Mouse (Mus musculus): ENCODE data around the gene Anapc5.

Gene Anapc5

DNA sequence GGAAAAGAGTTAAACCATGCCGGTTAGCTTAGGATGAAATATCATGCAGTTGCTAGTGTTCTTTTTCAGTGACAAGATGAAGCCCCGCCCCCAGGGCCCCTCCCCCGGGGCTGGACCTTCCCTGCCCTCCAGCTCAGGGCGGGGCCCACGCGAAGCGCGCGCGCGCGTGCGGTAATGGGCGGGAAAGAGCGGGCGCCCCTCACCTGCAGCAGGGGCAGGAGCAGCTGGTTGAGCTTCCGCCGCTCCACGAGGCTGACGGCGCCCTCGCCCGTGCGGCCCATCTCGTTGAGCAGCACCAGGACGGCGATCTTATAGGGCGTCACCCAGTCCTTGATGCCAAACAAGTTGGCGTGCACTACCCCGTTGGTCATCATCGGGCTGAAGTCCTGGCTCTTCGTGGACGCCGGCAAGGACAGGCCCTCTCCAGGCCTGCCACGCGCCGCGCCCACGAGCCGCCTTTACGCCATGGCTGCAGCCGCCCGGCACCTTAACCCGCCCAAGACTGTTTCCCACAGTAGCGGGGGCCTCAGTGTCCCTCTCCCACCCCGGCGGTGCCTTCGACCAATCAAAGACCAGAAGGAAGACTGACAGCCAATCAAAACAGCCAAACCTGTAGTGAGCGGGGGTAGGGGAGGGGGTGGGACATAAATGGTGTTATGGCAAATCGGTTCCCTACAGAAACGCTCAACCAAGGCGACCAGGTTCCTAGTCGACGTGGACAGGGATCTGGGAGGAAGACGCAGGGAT is at the start of gene Anapc5:
Gene Anapc5 (minus strand): TSS at position 563 of the 747 bp plus-strand sequence.
- peak; percentile 92 for DNase-seq (ENCODE audit: extremely low read depth, insufficient read length, low spot score)

DNA sequence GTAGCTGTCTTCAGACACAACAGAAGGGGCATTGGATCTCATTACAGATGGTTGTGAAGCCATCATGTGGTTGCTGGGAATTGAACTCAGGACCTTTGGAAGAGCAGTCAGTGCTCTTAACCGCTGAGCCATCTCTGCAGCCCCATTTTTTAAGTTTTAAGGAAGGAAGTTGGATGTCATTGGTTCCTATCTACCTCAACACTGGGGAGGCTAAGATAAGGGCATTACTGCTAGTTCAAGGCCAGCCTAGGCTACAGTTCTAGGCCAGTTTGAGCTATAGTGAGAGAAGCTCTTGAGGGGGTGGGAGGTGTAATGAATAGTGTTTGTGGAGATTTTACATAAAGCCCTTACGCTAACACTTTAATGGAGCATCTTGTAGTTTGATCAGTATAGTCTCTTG is 41.9 kb upstream of the Anapc5 start:
- DNase-seq (ENCODE audit: extremely low read depth, insufficient read length, low spot score) = no peak

DNA sequence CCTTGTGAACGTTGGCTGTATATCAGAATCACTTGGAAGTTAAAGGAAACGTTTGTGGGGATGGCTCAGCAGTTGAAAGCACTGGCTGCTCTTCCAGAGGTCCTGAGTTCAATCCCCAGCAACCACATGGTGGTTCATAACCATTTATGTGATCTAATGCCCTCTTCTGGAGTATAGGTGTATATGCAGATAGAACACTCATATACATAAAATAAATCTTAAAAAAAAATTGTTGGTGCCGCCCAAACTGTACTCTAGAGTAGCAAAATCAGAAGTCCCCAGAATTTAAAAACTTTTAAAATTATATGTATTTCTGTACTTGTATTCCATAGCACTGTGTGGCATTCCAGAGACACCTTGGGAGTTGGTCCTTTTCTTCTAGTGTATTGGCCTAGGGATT is 34.7 kb upstream of the Anapc5 start:
- no peak for DNase-seq (ENCODE audit: extremely low read depth, insufficient read length, low spot score)

DNA sequence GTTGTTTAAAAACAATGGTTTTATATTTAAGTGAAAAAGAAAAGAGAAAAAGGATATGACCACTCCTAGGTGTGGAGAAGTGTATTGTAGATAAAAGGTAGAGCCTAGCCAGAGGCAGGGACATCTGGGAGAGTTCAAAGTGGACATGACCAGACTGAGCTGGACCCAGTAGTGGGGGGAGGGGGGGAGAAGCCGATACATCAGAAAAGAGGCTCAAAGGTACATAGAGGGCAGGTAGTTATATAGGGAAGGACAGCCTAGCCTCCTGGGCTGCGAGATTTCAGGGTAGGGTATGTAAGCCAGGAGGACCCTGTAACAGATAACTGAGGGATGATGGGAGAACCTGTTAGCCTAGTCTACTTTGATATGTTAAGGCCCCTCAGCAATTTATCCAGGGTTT is 31.5 kb upstream of the Anapc5 start:
- no peak for DNase-seq (ENCODE audit: extremely low read depth, insufficient read length, low spot score)

DNA sequence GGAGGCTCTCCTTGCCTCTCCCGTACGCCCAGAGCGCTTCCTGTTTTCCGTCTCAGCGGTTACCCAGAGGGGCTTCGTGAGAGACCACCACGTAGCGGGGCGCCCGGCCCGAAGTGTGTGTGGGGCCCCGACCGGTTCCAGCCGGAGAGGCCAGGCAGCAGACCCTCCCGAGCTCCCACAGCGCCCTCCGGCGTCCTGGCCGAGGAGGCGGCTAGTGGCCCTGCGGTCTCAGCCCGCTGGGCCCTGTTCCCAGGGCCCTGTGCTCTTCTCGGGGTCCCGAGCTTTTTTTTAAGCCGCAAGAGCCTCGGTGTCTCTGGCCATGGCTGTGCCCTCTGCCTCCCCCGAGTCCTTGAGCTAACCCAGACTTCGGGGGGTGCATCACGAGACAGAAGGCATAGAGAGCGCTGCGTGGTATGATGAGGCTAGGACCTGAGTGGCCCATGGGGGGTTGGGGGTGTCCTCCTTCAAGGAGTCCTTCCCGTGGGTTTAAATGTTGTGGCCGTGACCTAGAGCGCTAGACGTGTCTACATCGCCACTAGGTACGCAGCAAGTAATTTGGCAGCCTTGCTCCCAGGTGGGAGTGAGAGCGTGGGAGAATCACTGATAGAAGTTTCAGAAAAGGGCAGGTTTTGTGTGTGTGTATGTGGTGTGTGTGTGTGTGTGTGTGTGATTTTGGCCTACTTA is 29.3 kb upstream of the Anapc5 start:
- no peak for DNase-seq (ENCODE audit: extremely low read depth, insufficient read length, low spot score)

DNA sequence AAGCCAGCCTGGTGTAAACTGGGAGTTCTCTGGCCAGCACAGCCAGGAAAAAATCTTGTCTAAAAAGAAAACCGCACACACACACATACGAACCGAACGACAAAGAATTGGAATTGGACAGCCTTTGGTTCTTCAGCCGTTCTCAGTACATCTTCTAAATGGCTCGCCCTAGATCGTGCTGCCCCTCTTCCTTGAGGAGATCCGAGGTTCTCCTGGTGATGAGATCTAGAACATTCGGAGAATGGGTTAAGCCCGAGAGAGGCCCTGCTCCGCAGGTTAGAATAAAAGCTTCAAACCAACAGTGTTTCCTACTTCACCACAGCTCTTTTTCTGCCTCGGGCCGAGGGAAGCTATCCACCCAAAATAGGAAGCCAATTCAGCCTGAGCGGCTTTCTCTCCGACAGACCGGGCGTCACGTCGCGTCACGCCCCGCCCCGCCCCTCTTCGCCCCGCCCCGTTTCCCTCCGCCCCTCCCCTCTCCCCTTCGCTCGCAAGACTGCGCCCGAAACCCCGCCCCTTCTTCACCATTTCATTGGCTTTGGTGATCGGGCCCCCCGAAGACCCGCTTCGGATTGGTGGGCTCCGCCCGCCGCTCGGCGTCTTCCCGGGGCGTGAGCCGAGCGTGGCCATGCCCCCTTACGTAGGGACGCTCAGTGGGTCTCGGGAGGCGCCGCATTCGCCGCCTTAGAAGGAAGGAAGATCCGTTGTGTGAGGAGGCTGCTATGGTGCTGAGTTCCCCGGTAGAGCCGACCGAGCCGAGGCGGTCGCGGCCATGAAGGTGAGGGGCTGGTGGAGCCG is 28.6 kb upstream of the Anapc5 start, which contains the start of gene Rnf34:
Gene Rnf34 (plus strand): TSS at position 528 of the 798 bp plus-strand sequence.
- DNase-seq (ENCODE audit: extremely low read depth, insufficient read length, low spot score) = peak; percentile 96

DNA sequence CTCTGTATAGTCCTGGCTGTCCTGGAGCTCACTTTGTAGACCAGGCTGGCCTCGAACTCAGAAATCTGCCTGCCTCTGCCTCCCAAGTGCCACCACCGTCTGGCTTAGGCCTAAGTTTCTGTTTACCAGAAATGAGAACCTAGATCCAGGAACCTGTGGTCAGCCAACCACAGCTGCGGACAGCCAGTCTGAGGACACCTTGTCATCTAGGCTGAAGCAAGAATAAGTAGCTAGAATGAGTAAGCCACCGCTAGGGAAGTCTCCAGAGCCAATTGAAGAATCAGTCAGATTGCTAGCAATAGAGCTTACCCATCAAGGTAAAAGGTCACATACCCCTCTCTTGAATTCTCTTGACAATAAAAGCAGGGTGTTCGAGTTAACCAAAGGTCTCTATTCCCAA is 22.7 kb upstream of the Anapc5 start:
- no peak for DNase-seq (ENCODE audit: extremely low read depth, insufficient read length, low spot score)

DNA sequence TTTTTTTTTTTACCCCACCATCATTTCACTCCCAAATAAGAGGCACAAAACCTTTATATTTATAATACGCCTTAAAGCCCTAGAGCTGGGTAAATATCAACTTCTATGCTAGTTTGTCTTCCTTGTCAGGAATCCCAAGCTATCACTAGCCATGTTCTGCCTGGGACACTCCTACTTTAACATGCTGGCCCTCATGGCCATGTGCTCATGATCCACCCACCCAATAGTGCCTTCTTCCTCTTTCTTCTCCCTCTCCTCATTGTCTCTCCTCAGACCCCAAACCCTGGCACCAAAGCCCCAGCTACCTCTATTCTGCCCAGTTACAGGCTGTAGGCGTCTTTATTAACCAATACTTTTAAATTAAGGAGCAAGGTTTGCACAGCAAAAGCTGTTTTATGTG is 20.0 kb upstream of the Anapc5 start:
- DNase-seq (ENCODE audit: extremely low read depth, insufficient read length, low spot score) = no peak

DNA sequence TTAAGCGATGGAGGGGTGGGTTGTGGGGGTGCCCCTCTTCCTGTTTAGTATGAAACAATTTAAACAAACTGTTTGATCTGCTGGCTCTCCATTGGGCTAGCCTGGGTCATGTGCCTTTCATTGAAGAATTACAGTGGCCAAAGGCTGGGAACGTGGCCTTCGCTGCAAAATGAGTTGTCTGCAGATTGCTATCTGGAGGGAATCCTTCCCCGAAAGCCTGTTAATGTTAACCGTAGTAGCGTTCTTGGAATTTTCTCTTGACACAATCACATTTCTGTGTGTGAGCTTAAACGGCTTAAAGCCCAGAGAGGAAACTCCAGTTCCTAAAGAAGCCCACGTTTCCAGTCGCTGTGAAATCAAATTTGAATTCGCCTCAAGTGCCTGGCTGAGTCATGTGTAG is 11.9 kb upstream of the Anapc5 start:
- no peak for DNase-seq (ENCODE audit: extremely low read depth, insufficient read length, low spot score)

DNA sequence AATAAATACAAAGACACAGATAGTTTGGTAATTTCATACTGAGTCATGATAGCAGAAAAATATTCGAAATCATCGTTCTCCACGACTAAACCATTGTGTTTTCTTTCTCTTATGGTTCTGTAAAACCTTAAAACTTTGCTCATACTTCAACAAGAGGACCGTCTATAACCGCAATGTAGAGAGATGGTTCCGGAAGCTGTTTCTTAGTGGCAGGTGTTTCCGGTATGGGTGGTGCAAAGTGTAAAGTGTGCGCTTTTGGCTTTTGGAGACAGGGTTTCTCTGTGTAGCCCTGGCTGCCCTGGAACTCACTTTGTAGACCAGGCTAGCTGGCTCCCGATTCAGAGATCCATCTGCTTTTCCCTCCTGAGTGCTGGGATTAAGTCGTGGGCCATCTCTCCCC is 11.4 kb upstream of the Anapc5 start:
- no peak for DNase-seq (ENCODE audit: extremely low read depth, insufficient read length, low spot score)

DNA sequence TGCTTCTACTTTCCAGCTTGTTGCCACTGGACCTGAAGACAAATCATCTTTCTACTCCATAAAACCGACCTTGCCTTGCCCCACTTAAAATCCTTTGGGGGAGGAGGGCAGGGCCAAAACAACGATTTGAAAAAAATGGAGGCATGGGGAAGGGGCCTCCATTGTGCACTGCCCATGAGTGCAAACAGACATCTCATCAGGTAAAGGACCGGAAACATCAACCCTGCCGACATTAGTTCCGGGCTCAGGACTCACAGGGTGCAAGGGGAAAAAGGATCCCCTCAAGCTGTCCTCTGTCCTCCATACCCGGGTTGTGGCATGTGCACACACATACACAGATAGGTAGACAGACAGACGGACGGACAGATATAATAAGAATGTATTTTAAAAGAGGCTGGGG is 4.0 kb upstream of the Anapc5 start:
- DNase-seq (ENCODE audit: extremely low read depth, insufficient read length, low spot score) = no peak

DNA sequence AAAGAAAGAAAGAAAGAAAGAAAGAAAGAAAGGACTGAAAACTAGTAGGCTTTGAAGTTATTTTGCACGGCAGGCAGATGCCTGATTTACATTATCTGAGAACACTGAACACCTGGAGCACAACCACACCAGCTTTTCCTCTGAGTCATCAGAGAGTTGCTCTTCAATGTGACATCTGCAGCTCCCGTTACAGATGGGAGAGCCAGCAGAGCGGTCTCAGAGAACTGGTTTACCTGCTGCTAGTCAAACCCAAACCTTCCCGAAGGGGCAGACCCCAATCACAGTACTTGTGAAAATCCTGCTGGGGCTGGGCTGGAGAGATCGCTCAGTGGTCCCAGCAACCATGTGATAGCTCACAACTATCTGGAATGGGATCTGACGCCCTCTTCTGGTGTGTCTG is 3.3 kb upstream of the Anapc5 start:
- no peak for DNase-seq (ENCODE audit: extremely low read depth, insufficient read length, low spot score)

DNA sequence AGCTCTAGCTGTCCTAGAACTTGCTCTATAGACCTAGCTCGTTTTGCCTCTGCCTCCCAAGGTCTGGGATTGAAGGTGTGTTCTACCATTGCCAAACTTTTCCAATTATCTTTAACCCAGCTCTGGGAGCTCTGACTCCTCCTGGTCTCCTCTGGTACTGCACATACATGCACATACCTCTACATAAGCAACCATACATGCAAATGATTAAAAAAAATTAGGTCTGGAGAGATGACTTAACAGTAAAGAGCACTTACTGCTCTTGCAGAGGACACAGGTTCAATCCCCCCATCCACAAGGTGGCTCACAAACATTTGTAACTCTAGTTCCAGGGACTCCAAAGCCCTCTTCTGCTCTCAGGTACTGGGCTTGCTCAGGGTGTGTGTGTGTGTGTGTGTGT is 2.8 kb upstream of the Anapc5 start:
- DNase-seq (ENCODE audit: extremely low read depth, insufficient read length, low spot score) = no peak

DNA sequence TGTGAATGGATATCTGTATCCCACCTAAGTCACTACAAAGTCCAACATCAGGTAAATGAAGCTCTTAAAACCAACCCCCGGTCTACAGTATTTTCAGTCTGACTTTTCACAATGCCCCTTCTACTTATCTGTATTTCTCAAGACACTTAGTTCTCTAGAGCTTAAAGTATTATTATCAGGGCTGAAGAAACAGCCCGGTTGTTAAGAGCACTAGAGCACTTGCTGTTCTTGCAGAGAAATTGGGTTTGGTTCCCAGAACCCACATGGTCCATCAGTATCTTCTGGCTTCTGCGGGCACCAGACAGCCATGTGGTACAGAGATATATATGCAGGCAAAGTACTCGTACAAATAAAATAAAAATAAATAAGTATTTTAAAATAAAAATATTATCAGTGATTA is 1.3 kb upstream of the Anapc5 start:
- no peak for DNase-seq (ENCODE audit: extremely low read depth, insufficient read length, low spot score)

DNA sequence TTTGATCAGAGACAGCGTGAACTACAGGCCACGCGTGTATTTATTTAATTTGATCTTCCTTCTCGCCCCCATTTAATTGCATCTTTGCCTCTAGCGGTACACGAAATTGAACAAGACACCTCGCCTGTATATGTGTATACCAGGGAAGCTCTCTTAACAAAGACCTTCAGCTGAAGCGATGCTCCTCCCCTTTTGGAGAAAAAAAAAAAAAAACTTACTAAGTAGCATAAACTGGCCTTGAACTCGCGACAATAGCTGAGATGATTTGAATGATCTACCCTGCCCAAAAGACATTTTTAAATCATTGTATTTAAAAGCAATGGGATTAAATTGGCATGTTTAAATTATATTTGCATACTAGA is 366 bp upstream of the Anapc5 start:
- no peak for DNase-seq (ENCODE audit: extremely low read depth, insufficient read length, low spot score)

DNA sequence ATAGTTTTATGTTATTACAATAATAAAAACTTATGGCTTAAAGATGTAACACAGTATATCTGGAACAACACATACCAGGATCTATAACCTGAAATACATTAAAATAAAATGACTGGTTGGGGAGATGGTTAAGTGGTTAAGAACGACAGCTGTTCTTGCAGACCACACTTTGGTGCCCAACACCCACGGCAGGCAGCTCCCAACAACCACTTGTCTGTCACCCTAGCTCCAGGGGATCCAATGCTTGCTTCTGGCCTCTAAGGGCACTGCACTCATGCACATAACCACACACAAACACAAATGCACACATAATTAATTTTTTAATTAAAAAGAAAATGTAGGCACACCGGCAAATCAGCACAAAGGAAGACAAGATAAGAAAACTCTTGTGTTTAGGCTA is 8.4 kb downstream of the Anapc5 start:
- DNase-seq (ENCODE audit: extremely low read depth, insufficient read length, low spot score) = no peak

DNA sequence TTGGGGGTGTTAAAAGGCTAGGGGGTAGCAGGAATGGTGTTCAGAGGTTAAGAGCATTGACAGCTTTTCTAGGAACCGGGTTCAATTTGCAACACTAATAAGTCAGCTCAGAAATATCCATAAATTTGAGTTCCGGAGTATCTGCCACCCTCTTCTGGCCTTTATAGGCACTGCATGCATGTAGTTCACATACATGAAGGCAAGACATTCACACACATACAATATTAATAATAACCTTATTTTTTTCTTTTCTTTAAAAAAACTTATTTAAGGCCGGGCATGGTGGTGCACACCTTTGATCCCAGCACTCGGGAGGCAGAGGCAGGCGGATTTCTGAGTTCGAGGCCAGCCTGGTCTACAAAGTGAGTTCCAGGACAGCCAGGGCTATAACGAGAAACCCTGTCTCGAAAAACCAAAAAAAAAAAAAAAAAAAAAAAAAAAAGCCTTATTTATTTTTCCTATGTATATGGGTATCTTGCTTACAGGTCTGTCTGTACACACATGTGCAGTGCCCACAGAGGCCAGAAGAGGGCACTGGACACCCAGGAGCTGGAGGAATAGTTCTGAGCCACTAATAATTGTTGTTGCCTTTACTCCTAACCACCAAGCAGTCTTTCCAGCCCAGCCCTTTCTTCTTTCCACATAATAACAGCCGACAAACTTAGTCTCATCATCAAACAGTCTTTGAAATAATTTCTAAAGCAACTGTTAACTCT is 9.6 kb downstream of the Anapc5 start:
- peak; percentile 29 for DNase-seq (ENCODE audit: extremely low read depth, insufficient read length, low spot score)

DNA sequence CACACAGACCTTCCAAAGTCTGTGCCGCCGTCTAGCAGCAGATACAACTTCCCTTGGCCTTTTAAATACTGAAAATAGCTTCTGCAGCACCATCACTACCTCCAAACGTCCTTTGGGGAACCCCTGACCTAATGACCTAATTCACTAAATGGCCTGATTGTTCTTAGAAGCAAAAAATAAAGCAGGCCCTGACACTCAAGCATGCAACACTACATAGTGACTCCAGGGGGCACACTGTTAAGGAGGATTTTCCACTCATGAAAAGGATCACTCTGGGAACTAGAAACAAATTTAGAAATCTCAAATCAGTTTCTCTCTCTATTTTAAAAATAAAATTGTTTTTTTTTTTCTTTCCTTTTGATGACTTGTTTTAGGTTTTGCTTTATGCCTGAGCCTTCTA is 15.6 kb downstream of the Anapc5 start:
- DNase-seq (ENCODE audit: extremely low read depth, insufficient read length, low spot score) = no peak

DNA sequence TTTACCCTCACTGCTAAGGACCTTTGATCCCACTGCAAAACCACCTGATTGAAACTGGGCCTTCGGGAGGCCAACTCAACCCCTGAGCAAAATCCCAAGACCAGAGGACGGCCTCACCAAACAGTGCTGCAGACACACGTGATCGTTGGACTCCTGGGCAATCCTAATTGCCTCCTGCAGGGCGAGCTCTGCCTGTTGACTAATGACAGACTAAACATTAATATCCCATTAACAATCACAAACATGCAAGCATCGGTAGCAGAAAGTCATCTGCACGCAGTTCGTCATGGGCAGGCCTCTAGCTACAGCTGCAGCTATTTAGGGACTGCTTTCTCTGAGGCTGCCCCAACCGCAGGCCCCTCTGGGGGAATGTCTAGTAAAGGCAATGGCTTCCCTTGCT is 18.4 kb downstream of the Anapc5 start:
- DNase-seq (ENCODE audit: extremely low read depth, insufficient read length, low spot score) = no peak

DNA sequence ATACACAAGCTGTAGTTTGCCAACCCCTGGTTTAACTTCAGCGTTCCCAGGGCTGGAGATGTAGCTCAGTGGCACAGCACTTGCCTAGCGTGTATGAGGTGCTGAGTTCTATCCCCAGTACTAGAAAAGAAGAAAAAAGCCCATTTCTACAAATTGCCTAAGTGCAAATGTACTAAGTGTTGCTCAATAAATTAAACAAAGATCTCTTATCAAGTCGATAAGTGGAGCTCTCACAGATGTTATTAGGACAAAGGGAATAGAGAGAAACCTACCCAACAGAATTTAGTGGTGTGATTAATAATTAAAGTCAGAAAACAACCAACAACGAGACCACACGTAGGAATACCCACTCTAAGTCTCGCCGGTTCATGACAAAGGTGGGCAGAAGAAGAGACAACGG is 19.5 kb downstream of the Anapc5 start:
- no peak for DNase-seq (ENCODE audit: extremely low read depth, insufficient read length, low spot score)

DNA sequence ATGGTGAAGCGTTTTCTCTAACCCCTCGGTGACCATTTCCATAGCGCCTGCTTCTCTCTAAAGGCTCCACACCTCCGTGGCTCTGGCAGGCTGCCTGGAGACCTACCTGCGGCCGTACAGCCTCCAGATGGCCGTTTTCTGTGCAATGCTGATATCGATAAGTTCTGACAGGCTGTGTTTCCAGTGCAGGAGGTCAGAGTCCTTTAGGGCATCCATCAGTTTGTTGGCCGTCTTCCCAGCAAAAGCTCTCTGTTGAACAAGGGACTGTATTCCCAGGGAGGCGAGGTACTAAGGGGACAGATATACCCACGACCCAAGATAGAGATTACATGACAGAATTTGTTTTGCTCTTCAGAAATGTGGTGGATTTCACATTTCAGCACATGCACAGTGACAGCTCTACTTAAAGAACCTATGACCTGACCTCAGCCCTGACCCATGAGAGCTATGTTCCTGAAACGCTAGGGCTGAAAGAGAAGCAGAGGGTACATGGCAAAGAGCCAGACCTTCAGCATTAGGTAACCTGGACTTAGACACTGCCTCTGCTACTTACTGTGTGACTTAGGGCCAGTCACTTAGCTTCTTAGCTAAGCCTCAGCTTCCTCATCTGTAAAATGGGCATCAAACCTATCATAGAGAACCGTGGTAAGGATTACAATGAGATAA is 20.7 kb downstream of the Anapc5 start:
- DNase-seq (ENCODE audit: extremely low read depth, insufficient read length, low spot score) = no peak

Data from 3134 (cell line).